Mouse (Mus musculus) heart, adult 2 months (tissue): ENCODE measurements around the gene Gpr19.

Experiments used
- CTCF ChIP-seq: fragments of 200-600 bp; IDR thresholded peaks from 2 replicates; pipeline ENCODE4 v1.8.1; 2022; ENCODE audit warnings: antibody characterized with exemption, mild to moderate bottlenecking, moderate library complexity
- EP300 ChIP-seq: fragments of 200-500 bp; IDR thresholded peaks from 2 replicates; pipeline ENCODE4 v1.6.1; 2011; ENCODE audit warnings: low read depth, low read length, control low read depth; ENCODE audit not compliant: insufficient read depth
- POLR2A ChIP-seq: fragments of 200-500 bp; IDR thresholded peaks from 2 replicates; pipeline ENCODE4 v1.6.1; 2011; ENCODE audit warnings: mild to moderate bottlenecking, low read depth, low read length, control low read depth; ENCODE audit not compliant: insufficient read depth

GRCm38 (mm10) chr6:134870887-134871286, 27.5 kb downstream of the Gpr19 start:
- no peak for TF ChIP-seq CTCF
- TF ChIP-seq POLR2A, result no peak
- TF ChIP-seq EP300, result no peak
